Mouse (Mus musculus) C3H10T1/2 (cell line): ENCODE results near the gene Slc7a5. TPM values are rescaled to one million over a fixed set of nuclear protein-coding genes. Genes with fewer than 3 reads are reported as not detected.

Source experiments
- polyA plus RNA-seq, 2 experiments: library from polyadenylated mRNA; unstranded; fragments of >200 nt; fragmentation: generic; extraction: Trizol; gene quantifications; one replicate each; pipeline ENCODE4 v1.2.1; 2012; ENCODE audit warnings: missing spikeins in 2 of 2

Gene Slc7a5
- 10 to 100 TPM; 22.4 to 25.1 TPM for polyA plus RNA-seq

DNA sequence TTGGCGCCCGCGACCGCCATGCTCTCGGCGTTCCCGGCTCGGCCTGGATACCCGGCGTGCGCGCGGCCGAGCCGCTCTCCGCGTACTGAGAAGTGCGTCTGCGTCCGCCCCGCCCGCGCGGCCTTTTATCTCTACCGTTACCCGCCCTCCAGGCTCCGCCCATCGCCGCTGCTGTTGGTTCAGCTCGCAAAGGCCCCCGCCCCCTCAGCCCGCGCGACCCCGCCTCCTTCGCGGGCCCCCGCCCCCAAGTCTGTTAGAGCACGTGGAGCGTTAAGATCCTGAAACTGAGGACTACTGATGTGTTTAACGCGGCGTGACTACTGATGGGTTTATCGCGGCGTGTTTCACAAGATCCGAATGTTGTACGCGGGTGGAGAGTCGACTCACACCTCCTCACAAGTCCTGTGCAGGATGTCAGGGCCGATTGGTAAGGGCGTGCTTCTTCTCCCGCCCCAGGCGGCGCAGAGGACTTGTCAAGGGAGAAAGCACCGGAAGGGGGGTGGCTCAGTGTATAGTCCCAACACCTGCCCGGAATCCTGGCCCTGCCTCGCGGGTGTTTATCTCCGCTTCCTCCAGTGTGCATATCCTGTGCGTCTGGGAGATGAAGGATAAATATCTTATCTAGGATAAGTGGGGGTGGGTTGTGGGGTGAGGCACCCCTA lies at the start of gene Slc7a5:
Slc7a5 (minus strand) TSS at position 108 of the 662 bp plus-strand sequence.

DNA sequence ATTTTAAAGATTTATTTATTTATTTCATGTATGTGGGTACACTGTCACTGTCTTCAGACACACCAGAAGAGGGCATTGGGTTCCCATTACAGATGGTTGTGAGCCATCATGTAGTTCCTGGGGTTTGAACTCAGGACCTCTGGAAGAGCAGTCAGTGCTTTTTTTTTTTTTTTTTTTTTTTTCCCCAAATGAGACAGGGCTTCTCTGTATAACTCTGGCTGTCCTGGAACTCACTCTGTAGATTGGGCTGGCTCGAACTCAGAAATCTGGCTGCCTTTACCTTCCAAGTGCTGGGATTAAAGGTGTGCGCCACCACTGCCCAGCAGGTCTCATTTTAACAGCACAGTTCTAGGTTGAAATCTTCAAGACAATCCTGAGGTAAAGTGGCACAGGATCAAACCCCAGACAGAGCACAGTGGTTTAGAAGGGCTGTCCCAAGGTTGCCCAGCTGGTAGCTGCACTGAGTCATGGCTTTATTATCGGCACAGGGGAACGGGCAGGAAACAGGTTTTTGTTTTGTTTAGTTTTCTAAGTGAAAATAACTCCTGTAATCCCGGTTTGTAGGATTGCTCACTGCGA lies 41.8 kb upstream of the Slc7a5 start, which contains the start of gene Banp:
Banp (plus strand) TSS at position 529 of the 579 bp plus-strand sequence.

DNA sequence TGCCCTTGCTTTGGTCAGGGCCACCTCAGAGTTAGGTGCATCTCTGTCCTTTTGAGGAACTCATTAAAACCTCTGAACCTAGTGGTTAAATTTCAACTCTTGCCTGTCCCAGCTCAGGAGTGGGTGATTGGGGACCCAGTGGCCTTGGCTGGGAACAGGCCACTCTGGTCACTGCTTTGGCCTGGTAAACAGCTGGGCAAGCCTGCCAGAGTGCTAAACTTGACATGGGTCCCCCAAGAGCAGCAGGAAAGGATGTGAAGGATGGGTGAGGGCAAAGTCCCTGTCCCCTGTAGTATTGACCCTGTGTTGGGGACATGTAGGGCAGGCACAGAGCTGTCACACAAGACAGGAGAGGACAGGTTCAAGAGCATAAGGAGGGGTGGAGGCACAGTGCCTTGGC lies 37.3 kb upstream of the Slc7a5 start, which contains the start of gene Car5a:
Car5a (minus strand) TSS at position 74 of the 400 bp plus-strand sequence.

Other genes with a start within 250 kb of the Slc7a5 start
- under 1 TPM in 1 of 2 experiments, not detected in 1; 0.05 TPM for gene Jph3, start 178.1 kb downstream of the Slc7a5 start, polyA plus RNA-seq
- 10 to 100 TPM; 29.7 to 63.6 TPM for gene Klhdc4, start 78.1 kb downstream of the Slc7a5 start, polyA plus RNA-seq
- gene Car5a, start 37.2 kb upstream of the Slc7a5 start, polyA plus RNA-seq = not detected
- 10 to 100 TPM; 12.3 to 22.3 TPM for gene Banp, start 42.1 kb upstream of the Slc7a5 start, polyA plus RNA-seq